Mouse (Mus musculus): ENCODE data around the gene Abi3.

- TF ChIP-seq CTCF (IDR thresholded peaks at IDR 0.05; ENCODE audit: low read depth), result no peak
- 0 out of 2 replicates have a peak, but pooled peaks have one; percentile 39 for TF ChIP-seq EP300 (IDR thresholded peaks at IDR 0.05; ENCODE audit: low read depth)
Measured at GRCm38 (mm10) chr11:95826317-95827167, 15.7 kb downstream of the Abi3 start.

All from liver, embryonic 14.5 days (tissue).